Mouse (Mus musculus) C2C12 (cell line): ENCODE results near the gene Ccdc181. TPM values are rescaled to one million over a fixed set of nuclear protein-coding genes. Genes with fewer than 3 reads are reported as not detected.

ENCODE experiments used
- H3K27me3 ChIP-seq: one replicate; pipeline ENCODE4 v1.6.1; 2011; ENCODE audit not compliant: control insufficient read depth, insufficient read depth, insufficient read length
- H3K36me3 ChIP-seq: one replicate; pipeline ENCODE4 v1.6.1; 2011; ENCODE audit not compliant: control insufficient read depth, insufficient read depth
- H3K4me3 ChIP-seq: one replicate; pipeline ENCODE4 v1.5.1; 2011; ENCODE audit warnings: mild to moderate bottlenecking, control low read depth; ENCODE audit not compliant: poor library complexity, insufficient read depth, severe bottlenecking
- H3K79me2 ChIP-seq: one replicate; pipeline ENCODE4 v1.6.1; 2011; ENCODE audit not compliant: control insufficient read depth, insufficient read depth
- H3K79me3 ChIP-seq: one replicate; pipeline ENCODE4 v1.6.1; 2011; ENCODE audit warnings: low read depth, control low read depth
- H3ac ChIP-seq: one replicate; pipeline ENCODE3; 2011; ENCODE audit warnings: low read depth; ENCODE audit not compliant: control insufficient read depth, insufficient read length
- CEBPB ChIP-seq: IDR thresholded peaks from one replicate; pipeline ENCODE4 v1.6.1; 2011; ENCODE audit warnings: low read depth, mild to moderate bottlenecking, control low read depth, moderate library complexity
- CTCF ChIP-seq: IDR thresholded peaks from one replicate; pipeline ENCODE4 v1.5.1; 2011; ENCODE audit not compliant: control insufficient read depth, insufficient read depth, insufficient read length
- FOSL1 ChIP-seq: IDR thresholded peaks from one replicate; pipeline ENCODE4 v1.8.0; 2011; ENCODE audit warnings: mild to moderate bottlenecking, low read length; ENCODE audit not compliant: poor library complexity, insufficient read depth, severe bottlenecking
- MAX ChIP-seq: IDR thresholded peaks from one replicate; pipeline ENCODE4 v1.6.1; 2011; ENCODE audit warnings: mild to moderate bottlenecking, control low read depth
- MYOD1 ChIP-seq: IDR thresholded peaks from one replicate; pipeline ENCODE4 v1.6.1; 2011; ENCODE audit warnings: low read depth; ENCODE audit not compliant: control insufficient read depth, insufficient read length
- MYOG ChIP-seq: IDR thresholded peaks from one replicate; pipeline ENCODE4 v1.6.1; 2011; ENCODE audit not compliant: control insufficient read depth, insufficient read length; ENCODE audit errors: extremely low read depth
- USF1 ChIP-seq: IDR thresholded peaks from one replicate; pipeline ENCODE4 v1.6.1; 2011; ENCODE audit warnings: low read depth, mild to moderate bottlenecking, control low read depth, moderate library complexity
- polyA plus RNA-seq: library from polyadenylated mRNA; unstranded; fragments of >200 nt; fragmentation: generic; extraction: Trizol; gene quantifications from one replicate; pipeline ENCODE4 v1.2.1, GENCODE M21; 2012; ENCODE audit warnings: missing spikeins

The Ccdc181 gene
- polyA plus RNA-seq, 1 experiment: 1.7 TPM

DNA sequence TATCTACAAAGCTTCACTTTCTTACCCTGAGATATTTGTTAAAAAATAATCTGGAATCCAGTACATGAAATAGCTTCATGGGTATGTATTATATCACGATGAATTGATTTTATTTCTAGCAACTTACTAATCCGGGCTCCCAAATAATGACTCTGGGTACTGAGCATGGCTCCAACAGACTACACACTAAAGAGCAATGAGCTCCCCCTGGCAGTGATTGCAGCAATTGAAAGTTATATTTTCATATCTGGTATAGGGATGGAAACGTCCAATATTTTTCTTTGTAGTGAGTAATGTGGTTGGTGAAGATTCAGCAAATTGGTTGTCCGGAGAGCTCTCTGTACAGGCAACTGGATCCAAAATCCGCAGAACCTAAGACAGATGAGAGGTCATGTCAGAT lies 16.7 kb downstream of the Ccdc181 start:
- H3K79me2 ChIP-seq: no peaks in the 10 kb centered on the region
- H3K27me3 ChIP-seq: no peaks in the 10 kb centered on the region
- no peak overlapping the region for H3K4me3 ChIP-seq
- no peaks in the 10 kb centered on the region for H3K79me3 ChIP-seq
- peaks cover 54% of the 10 kb centered on the region for H3K36me3 ChIP-seq
- H3ac ChIP-seq: no peak overlapping the region
- TF ChIP-seq MYOD1: no peak
- no peak for TF ChIP-seq FOSL1
- no peak for TF ChIP-seq USF1
- no peak for TF ChIP-seq MYOG
- TF ChIP-seq MAX: no peak
- TF ChIP-seq CTCF: no peak
- no peak for TF ChIP-seq CEBPB

- H3K79me3 ChIP-seq: no peaks in the 10 kb centered on the region
- H3K27me3 ChIP-seq: no peaks in the 10 kb centered on the region
- H3ac ChIP-seq: no peak overlapping the region
- no peaks in the 10 kb centered on the region for H3K79me2 ChIP-seq
- H3K4me3 ChIP-seq: no peak overlapping the region
- H3K36me3 ChIP-seq: peaks cover 74% of the 10 kb centered on the region
- TF ChIP-seq FOSL1 (no peak), MAX (no peak), MYOD1 (no peak), USF1 (no peak), CEBPB (no peak), CTCF (no peak), MYOG (no peak)
Measured at GRCm38 (mm10) chr1:164294071-164294470, 18.7 kb downstream of the Ccdc181 start.

GRCm38 (mm10) chr1:164296473-164296872 lies 21.1 kb downstream of the Ccdc181 start:
- H3K79me2 ChIP-seq: no peaks in the 10 kb centered on the region
- H3ac ChIP-seq: no peak overlapping the region
- no peak overlapping the region for H3K4me3 ChIP-seq
- no peaks in the 10 kb centered on the region for H3K79me3 ChIP-seq
- TF ChIP-seq CEBPB (no peak), MYOG (no peak), USF1 (no peak), MYOD1 (no peak), FOSL1 (no peak), CTCF (no peak), MAX (no peak)
- H3K36me3 ChIP-seq: peaks cover 83% of the 10 kb centered on the region
- no peaks in the 10 kb centered on the region for H3K27me3 ChIP-seq

- Histone ChIP-seq H3K79me2 (peaks cover 27% of the 10 kb centered on the region), H3K27me3 (no peaks in the 10 kb centered on the region), H3ac (no peak overlapping the region), H3K4me3 (no peak overlapping the region), H3K79me3 (peaks cover 13% of the 10 kb centered on the region), H3K36me3 (peaks cover 66% of the 10 kb centered on the region)
- TF ChIP-seq CTCF (no peak), FOSL1 (no peak), MYOG (no peak), USF1 (no peak), MAX (no peak), CEBPB (no peak), MYOD1 (no peak)
Measured at GRCm38 (mm10) chr1:164301949-164302348, 26.6 kb downstream of the Ccdc181 start.

GRCm38 (mm10) chr1:164303821-164304220 lies 28.4 kb downstream of the Ccdc181 start, which contains the start of gene Nme7:
Gene Nme7 (plus strand): TSS chr1:164304121.
- no peak within 1 kb of the TSS for H3K4me3 ChIP-seq
- no peak within 1 kb of the TSS for H3ac ChIP-seq
- TF ChIP-seq USF1 (no peak), CTCF (no peak), FOSL1 (no peak), MYOG (no peak), MYOD1 (no peak)
- peaks cover 47% of the 10 kb centered on the region for H3K36me3 ChIP-seq
- H3K79me2 ChIP-seq: peaks cover 39% of the 10 kb centered on the region
- H3K27me3 ChIP-seq: no peaks in the 10 kb centered on the region
- H3K79me3 ChIP-seq: peaks cover 13% of the 10 kb centered on the region

GRCm38 (mm10) chr1:164307124-164307751 lies 31.9 kb downstream of the Ccdc181 start, which contains the start of gene Blzf1:
Gene Blzf1 (minus strand): TSS chr1:164307489.
- Histone ChIP-seq H3ac (peak within 1 kb of the TSS; percentile 84), H3K79me2 (peaks cover 39% of the 10 kb centered on the region), H3K36me3 (peaks cover 14% of the 10 kb centered on the region), H3K79me3 (peaks cover 13% of the 10 kb centered on the region), H3K4me3 (peak within 1 kb of the TSS; percentile 71), H3K27me3 (no peaks in the 10 kb centered on the region)
- TF ChIP-seq MAX: no peak
- no peak for TF ChIP-seq USF1
- TF ChIP-seq MYOD1: no peak
- no peak for TF ChIP-seq FOSL1
- no peak for TF ChIP-seq CTCF
